ENCODE assay signal across 19 mouse cellular contexts in the genomic region with DNA sequence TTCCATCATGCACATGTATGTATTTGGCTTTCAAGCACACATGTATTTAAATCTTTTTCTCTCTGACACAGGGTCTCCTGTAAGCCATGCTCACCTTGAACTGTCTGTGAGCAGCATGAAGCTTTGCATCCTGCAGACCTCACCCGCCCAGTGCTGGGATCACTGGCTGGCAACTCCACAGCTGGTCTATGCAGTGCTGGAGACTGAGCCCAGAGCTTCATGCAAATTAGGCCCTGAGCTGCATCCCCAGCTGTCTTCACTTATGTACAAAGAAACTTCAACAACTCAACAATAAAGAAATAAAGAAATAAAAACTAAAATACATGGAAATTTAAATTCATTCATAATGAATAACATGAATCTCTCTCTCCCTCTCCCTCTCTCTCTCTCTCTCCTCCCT.
"Had no signal": no experiment of that assay in that cellular context is flagged by ENCODE, and none has a peak within 500 bp of the region (broad histone marks: within the 10 kb centered on the region; RNA-seq: fewer than 3 reads in every experiment).

No protein-coding gene starts in this region.

- H3K4me1 ChIP-seq: limb, embryonic 13.5 days; liver, embryonic 12.5 days; liver, embryonic 15.5 days; lung, embryonic 15.5 days had no signal

- DNase-seq: kidney, postnatal 14 days; layer of hippocampus, adult 9-11 months; liver; lung, adult 18-20 months; lung, postnatal 10 days; lung, postnatal 36 days; midbrain, embryonic 14.5 days; right cerebral cortex, postnatal 4 days; thymus, adult 2 months; thymus, postnatal 14 days; thymus, postnatal 4 days had no signal

- ATAC-seq: liver, embryonic 12.5 days had no signal

- H3K9ac ChIP-seq: limb, embryonic 13.5 days; liver, embryonic 12.5 days; liver, embryonic 15.5 days; lung, embryonic 15.5 days had no signal

- H3K4me2 ChIP-seq: limb, embryonic 13.5 days; liver, embryonic 12.5 days; liver, embryonic 15.5 days; lung, embryonic 15.5 days; midbrain, embryonic 11.5 days had no signal

- H3K4me3 ChIP-seq: layer of hippocampus, adult 2 months; limb, embryonic 10.5 days; limb, embryonic 13.5 days; liver, embryonic 12.5 days; liver, embryonic 15.5 days; lung, embryonic 15.5 days had no signal

- H3K9me3 ChIP-seq: limb, embryonic 10.5 days; limb, embryonic 13.5 days; liver, embryonic 12.5 days; liver, embryonic 15.5 days; lung, embryonic 15.5 days had no signal

- H3K36me3 ChIP-seq: limb, embryonic 10.5 days; limb, embryonic 13.5 days; liver, embryonic 12.5 days; liver, embryonic 15.5 days; lung, embryonic 15.5 days had no signal

- H3K27me3 ChIP-seq: limb, embryonic 13.5 days; liver, embryonic 12.5 days; liver, embryonic 15.5 days; lung, embryonic 15.5 days had no signal

- H3K27ac ChIP-seq: layer of hippocampus, adult 2 months; limb, embryonic 10.5 days; limb, embryonic 13.5 days; liver, embryonic 12.5 days; liver, embryonic 15.5 days; lung, embryonic 15.5 days; stomach, postnatal 0 days had no signal
